Mouse (Mus musculus) cerebellum, adult 2 months (tissue): ENCODE measurements around the gene Hipk1.

Experiments used
- CTCF ChIP-seq: fragments of 200-500 bp; IDR thresholded peaks from 2 replicates; pipeline ENCODE4 v1.5.1; 2011; ENCODE audit warnings: low read depth, mild to moderate bottlenecking, control low read depth, low read length, moderate library complexity, borderline replicate concordance; ENCODE audit not compliant: insufficient read depth
- POLR2A ChIP-seq: fragments of 200-500 bp; IDR thresholded peaks from 2 replicates; pipeline ENCODE4 v1.6.1; 2011; ENCODE audit warnings: low read length, control low read depth, borderline replicate concordance; ENCODE audit not compliant: insufficient read depth

- TF ChIP-seq CTCF (no peak), POLR2A (no peak)
These were observed 86.7 kb downstream of the Hipk1 start for GRCm38 (mm10) chr3:103704661-103705060.
